Mouse (Mus musculus) left cerebral cortex, postnatal 14 days (tissue): Measurements from ENCODE around the gene Flot2. TPM values are rescaled to one million over a fixed set of nuclear protein-coding genes. Genes with fewer than 3 reads are reported as not detected.

ENCODE experiments used
- DNase-seq, 2 experiments: peaks; one replicate each; pipeline ENCODE4 v3.0.0; 2021 to 2022; ENCODE audit warnings: low spot score in 2 of 2, mixed read lengths in 1 of 2
- intact Hi-C: fragments of 180-260 bp; cut with DNase I; formaldehyde crosslinking; loops from one replicate; pipeline ENCODE4 v1.15.1; 2025
- total RNA-seq, 2 experiments: library from RNA; stranded (reverse); gene quantifications; 2 replicates each; pipeline ENCODE4 v1.2.3; 2021

Gene Flot2
- total RNA-seq, 2 experiments from 2014 or later = 118 to 121 TPM

DNA sequence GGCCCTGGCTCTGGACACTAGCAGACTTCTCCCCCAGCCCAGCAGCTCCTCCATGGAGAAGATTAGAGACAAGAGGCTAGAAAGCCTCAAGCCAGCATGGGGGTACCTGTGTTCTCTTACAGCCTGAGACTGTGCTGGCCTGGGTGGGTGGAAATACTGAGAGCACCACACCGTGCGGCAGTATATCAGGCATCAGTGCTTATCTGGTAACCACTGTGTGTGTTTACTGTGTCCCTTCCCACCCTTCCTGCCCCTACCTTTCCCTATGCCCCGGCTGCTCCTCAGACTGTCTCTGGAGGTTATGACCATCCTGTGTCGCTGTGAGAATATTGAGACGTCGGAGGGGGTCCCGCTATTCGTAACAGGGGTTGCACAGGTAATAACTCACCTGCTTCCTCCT, 15.3 kb downstream of the Flot2 start:
- intact Hi-C loops = no loop called here
- no peak for DNase-seq

DNA sequence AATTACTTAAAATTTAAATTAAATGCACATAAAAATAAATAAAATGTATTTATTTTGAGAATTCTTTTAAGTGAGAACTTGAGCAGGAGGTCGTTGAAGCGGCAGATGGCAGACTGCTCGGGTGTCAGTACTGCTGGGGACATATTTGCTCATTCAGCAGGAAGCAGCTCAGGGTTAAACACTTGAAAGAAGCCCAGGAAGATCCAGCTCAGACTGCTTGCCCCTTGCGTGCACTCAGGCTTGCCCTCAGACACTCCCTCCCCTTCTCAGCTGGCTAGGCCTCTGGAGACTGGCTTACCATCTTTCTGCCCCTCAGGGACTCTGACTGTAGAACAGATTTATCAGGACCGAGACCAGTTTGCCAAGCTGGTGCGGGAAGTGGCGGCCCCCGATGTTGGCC, 19.2 kb downstream of the Flot2 start:
- intact Hi-C loops = no loop called here
- DNase-seq = no peak

DNA sequence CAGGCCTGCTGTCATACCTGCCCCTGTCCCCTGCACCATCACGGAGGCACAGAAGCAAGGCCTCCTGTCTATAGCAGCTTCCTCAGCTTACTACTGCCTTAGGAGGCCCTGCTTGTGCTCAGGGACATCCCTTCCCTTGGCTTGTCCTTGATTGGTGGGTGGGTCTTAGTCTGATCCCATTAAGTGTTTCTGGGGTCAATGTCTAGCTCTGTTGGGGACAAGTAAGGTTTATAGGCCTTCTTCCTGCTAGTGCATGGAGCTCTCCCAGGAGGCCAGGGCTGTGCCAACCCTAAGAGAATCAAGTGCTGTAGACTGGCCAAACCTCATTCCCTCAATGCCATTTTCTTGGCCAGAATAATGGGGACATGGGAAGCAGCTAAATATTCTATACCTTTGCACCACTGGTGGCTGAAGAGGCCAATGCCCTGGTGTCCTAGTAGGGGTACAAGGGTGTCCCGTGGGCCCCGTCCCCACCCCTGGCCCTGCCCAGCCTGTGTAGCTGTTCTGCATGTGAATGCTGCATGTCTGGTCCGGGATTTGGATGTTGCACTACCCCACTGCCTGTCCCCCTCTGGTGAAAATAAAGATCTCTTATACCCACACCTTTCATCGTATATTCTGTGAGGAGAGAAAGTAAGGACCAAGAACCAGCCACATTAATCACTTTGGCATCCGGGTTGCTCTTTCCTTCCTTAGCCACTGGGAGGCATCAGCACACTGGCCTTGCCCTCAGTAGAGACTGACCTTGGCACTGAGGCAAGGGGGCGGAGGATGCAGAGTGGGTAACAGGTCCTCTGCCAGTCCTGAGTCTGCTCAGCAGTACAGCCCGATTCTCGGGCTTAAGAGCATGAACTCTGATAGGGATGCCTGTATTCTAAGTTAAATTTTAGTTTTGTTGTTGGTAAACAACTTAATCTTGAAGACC, 22.4 kb downstream of the Flot2 start:
- DNase-seq = peak; percentile 64 to 67

DNA sequence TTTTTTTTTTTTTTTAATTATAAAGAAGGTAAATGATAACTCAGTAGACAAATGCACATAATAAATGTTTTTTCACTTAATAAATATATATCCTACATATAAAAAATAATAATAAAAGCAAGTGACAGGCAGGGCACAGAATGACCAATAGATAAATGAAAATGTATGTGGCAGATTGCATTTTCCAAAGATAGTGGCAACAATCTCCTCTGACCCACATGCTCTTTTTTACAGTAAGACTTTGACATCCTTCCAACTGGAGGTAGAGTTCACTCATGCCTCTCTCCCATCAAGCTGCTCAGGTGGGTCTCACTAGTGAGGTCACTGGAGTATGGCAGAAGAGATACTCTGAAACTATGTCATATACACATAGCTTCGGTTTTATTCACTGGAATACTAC, 24.8 kb downstream of the Flot2 start:
- no peak for DNase-seq
- intact Hi-C loops = no loop called here

More for the DNA sequence above, 22.4 kb downstream of the Flot2 start:
- intact Hi-C loops = loop anchor here (1.0 kb wide), 1 partner anchor 118 kb away; no protein-coding TSS in a partner anchor

DNA sequence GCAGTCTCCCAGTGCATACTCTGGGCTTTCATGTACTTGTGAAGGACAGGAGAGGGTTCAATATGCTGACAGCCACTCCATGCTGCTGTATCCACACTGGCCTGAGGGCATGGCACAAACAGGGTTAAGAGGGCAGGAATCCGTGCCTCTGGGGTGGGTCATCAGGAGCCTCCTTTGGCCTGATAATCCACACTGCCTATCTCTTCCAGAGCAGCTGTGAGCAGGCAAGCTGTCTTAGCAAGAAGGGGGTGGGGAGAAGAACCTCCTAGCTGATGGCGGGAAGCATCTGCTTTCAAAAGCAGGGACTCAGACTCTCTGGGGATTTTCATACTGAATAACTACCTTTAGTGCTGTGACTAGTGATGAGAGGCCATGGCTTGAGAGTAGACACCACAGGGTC, 28.2 kb downstream of the Flot2 start:
- intact Hi-C loops = no loop called here
- no peak for DNase-seq

DNA sequence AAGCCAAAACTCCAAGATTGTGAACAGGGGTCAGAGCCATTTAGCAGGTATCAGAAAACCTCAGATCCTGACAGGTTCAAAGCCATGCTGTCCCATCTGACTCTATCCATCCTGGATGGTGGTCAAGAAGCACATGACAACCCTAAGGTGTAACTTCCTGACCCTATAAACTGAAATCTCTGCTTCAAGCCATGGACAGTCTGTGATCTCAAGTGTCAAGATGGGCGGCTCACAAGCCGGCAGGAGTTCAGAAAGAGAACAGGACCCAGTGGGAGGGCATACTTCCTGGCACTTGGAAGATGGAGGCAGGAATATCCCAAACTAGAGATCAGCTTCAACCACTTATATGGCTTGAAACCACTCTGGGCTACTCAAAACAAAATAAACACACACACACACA, 28.9 kb downstream of the Flot2 start:
- DNase-seq = no peak
- intact Hi-C loops = no loop called here

DNA sequence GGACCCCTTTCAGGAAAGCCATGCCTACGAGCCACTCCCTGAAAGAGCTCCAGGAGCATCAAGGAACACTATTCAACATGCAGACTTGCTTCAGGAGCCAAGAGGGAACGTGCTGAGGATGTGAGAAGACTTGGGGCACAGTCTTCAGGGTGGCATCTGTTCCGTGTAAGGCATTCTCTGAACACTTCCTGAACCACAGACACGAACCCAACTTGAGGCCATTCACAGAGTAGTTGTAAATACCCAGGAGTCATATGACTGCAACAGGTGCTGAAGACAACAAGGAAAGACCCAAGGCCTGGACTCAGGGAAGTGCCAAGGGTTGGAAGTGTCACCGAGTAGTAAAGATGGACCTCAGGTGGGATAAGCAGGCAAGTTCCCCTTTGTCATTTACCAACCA, 29.8 kb downstream of the Flot2 start:
- DNase-seq = no peak
- intact Hi-C loops = no loop called here

DNA sequence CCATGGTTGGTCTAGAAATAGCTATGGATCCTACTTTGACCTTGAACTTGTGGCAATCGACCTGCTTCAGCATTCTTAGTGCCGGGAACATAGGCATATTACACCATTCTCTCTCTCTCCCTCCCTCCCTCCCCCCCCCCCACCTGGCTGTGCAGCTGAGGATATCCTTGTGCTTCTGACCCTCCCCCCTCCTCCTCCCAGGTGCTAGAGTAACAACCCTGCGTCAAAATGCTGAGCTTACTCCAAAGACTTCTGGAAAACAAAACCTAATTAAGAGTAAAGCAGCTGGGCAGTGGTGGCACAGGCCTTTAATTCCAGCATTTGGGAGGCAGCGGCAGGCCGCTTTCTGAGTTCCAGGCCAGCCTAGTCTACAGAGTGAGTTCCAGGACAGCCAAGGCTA, 31.4 kb downstream of the Flot2 start:
- intact Hi-C loops = no loop called here
- no peak for DNase-seq

DNA sequence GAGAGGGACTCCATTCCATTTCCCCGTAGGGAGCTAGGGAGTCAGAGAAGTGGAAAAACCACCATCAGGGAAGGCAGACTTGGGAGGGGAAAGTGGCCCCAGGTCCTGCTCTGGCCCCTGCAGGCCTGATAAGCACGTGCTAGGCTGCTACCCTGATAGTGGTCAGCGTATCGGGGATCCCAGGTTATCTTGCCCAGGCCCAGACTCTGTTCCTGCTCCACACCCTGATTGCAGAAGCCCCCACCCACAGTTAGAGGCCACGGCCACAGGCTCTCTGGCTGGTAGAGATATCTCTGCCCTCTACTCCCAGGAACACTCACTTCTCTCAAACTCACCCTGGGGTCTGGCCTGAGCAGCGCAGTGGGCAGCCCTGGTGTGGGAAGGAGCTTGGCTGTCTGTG, 31.9 kb downstream of the Flot2 start:
- DNase-seq = no peak
- intact Hi-C loops = no loop called here

DNA sequence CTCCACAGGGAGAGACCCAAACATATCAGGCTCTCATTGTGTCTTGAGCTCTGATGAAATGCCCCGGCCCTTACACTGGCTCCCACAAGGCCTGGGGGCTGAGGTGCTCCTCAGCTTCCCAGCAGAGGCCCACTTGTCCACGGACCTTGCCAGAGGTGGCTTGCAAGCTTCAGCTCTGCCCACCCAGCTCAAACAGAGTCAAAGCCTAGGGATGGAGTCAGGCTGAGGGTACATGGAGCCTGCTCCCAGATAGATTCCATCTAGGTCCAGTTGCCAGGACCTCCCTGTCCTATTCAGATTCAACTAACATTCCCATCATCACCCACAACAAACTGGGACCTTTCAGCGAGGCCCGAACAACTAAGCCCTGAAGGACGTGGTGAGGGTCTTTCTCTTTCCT, 34.2 kb downstream of the Flot2 start:
- no peak for DNase-seq
- intact Hi-C loops = no loop called here

DNA sequence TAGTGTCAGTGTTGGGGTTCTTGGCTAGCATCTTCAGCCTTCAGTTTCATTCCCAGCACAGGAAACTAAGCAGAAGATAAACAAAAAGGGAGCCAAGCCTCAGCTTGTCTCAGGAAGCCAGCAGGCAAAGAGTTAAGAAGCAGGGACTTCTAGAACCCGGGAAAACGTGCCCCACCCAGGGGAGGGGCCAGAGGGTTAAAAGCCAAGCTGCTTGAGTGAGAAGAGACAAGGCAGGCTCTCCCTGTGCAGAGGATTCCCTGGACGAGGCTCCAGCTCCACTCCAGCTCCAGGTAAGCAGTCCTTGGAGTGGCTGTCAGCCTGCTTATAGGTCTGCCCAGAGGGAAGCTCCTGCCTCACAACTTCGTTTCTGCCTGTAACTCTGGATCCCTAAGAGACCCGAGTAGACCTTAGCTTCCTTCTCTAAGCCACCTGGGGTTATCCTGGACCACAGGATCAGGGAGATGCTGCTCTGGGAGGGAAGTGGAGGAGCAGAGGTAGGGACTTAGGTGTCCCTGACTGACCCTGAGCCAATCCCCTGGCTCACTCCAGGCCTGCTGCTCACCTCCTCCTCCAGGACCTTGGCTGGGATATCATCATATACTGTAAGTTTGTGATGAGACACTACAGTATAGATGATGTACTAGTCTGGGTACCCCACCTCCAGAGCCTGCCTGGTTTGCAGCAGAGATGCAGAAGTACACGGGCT, 34.8 kb downstream of the Flot2 start:
- DNase-seq = no peak
- intact Hi-C loops = no loop called here

DNA sequence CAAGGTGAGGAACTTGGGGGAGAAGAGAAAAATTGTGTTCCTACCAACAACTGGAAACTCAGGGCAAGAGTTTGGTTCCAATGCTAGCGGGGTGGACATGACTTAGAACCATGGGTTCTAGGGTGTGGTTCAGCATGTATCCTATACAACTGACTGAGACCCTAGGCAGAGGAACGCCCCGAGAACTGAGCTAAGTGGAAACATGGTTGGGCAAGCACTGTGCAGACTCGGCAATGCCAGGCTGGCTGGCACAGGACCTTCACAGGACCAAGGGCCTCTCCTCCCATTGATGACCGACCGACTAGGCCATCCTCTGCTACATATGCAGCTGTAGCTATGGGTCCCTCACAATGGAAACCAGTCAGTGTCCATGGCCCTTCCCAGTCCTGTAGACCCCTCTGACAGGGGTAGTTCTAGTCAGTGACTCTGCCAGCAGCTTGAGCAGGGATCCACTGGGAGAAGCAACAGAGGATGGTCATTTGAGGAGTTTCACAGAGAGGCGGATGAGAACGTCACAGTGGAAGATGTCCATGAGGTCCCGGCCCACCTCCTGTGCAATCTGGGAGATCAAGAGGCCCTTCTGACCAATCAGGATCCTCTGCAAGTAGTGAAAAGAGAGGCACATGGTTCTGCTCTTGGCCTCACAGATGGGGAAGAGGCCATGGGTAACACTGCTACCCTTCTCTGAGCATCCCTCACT, 36.0 kb downstream of the Flot2 start:
- no peak for DNase-seq
- intact Hi-C loops = no loop called here

DNA sequence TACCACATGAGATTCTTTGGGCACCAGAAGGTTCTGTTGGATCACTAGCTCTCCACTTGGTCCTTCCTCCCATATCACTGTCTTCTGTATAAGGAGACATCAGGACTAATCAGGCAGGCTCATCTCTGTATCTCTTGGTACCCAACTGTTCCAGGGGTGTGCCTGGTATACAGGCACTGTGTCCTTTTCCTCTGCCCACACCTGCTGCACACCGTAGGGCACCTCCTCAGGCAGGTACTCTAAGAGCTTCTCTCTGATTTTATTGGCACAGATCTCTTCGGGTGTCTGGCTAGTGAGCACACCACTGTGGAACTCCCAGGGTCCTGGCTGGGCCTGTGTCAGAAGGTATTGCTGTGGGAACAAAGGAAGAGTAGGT, 36.5 kb downstream of the Flot2 start:
- DNase-seq = no peak
- intact Hi-C loops = no loop called here

DNA sequence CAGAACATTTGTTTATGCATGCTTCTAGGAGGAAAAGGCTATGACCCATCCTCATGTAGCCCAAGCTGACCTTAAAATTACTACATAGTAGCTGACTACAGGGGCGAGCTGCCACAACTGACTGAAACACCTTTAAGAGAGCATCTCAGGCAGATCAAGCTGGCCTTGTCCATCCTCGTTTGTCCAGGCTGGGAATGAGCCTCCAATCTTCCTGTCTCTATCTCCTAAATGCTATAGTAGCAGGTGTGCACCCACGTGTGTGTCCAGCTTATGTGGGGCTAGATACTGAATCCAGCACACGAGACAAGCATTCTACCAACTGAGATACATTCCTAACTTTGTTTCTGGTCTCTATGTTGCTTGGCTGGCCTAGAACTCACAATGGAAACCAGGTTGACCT, 36.9 kb downstream of the Flot2 start:
- intact Hi-C loops = no loop called here
- no peak for DNase-seq

DNA sequence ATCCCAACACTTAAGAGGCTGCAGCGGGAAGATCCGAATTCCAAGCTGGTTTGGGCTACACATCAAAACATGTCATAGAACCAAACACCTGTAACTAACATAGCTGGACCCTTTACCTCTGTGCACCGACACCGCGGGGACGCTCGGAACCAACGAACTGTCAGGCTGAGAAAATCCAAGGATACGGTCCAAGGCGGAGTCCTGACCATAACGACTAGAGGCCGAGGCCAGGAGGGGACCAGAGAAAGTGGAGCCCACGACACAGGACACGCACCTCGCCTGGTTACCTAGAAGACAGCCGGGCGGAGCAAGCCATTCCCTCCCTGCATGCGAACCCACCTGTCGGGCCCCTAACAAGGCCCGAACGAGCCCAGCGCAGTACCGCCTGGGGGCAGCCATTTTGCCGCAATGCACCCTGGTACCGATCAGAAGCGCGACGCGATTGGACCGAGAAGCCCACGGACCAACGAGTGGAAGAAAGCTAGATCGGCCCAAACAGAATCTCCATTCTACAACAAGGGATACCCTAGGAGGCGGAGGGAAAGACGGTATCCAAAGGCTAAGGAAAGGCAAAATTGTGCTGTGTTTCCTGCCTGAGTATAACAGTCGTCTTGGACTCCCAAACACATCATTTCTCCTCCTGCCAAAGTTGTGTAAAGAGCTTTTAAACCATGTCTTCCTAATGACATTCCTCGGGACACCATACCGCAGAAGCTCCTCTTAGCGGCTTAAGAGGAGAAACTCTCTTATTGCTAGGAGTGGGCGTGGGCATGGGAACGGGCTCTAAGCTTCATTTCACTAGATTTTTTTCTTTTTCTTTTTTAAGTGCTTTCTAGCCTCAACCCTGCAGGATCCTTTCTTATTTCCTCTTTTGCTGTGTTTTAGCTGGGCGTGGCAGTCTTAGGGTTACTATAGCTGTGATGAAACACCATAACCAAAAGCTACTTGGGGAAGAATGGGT, 42.5 kb downstream of the Flot2 start, which contains the start of gene Eral1:
Gene Eral1, minus strand, starts transcription at position 423 of the 961 bp plus-strand sequence.
- DNase-seq = peak; percentile 81 to 90
- intact Hi-C loops = loop anchor here (5.0 kb wide), 1 partner anchor 72 kb away; no protein-coding TSS in a partner anchor

DNA sequence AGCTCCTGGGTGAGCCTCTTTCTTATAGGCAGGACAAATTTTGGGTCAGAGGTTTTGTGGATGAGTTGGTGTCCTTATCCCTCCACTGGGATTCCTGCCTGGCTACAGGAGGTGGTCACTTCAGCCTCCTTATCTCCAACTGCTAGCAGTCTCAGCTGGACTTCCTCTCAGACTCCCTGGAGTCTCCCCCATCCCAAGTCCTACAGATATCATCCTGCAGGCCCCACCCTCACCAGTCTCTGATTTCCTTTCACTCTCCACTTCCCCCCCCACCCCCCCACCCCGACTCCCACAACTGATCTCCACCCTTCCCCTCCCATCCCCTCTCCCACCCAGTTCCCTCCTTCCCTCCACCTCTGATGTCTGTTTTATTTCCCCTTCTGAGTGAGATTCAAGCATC, 45.9 kb downstream of the Flot2 start:
- intact Hi-C loops = loop anchor here (5.0 kb wide), 1 partner anchor 69 kb away; no protein-coding TSS in a partner anchor

DNA sequence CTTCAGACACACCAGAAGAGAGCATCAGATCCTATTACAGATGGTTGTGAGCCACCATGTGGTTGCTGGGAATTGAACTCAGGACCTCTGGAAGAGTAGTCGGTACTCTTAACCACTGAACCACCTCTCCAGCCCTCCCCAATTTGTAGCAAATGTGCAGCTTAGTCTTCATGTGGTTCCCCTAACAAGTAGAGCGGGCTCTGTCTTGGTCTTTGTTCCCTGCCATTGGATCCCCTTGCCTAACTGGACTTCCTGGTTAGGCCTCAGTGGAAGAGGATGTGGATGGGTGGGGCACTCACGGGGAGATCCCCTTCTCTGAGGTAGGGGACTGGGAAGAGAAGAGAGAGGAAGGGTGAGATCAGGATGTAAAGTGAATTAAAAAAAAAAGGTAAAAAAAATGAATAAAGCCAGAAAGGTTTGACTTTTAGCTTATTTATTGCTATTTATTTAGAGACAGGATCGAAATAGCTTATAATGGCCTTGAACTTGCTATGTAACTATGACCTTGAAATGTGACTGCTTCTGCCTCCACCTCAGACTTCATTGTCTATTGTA, 49.3 kb downstream of the Flot2 start:
- intact Hi-C loops = no loop called here
- DNase-seq = no peak

More for the DNA sequence above, 45.9 kb downstream of the Flot2 start:
- no peak for DNase-seq

DNA sequence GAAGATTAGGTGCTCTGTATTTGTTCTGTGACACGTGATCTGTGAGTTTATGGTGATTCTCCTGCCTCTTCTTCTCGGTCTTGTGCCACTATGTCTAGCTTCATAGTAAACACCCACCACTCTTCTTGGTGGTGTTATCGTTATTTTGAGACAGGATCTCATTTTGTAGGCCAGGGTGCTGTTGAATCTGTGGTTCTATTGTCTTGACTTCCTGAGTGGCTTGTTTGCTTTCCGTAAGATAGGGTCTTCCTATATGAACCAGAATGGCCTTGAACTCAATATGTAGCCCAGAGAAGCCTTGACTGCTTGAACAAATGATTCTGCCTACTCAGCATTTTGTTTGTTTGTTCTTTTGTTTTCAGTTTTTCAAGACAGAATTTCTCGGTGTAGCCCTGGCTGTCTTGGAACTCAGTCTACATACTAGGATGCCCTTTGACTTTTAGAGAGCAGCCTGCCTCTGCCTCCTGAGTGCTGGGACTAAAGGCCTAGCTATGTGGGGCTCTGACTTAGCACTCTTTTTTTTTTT, 50.1 kb downstream of the Flot2 start:
- no peak for DNase-seq

More for the DNA sequence above, 50.1 kb downstream of the Flot2 start:
- intact Hi-C loops = no loop called here
